Mouse (Mus musculus): ENCODE results near the gene Gstp2. TPM values are rescaled to one million over a fixed set of nuclear protein-coding genes. Genes with fewer than 3 reads are reported as not detected.
"Not testable (repeated sequence)": the region's sequence is repeated elsewhere in the genome, so short reads cannot be mapped to it uniquely, and the experiment has no call there.

The Gstp2 gene
- polyA plus RNA-seq, 1 experiment = 6.7 TPM

DNA sequence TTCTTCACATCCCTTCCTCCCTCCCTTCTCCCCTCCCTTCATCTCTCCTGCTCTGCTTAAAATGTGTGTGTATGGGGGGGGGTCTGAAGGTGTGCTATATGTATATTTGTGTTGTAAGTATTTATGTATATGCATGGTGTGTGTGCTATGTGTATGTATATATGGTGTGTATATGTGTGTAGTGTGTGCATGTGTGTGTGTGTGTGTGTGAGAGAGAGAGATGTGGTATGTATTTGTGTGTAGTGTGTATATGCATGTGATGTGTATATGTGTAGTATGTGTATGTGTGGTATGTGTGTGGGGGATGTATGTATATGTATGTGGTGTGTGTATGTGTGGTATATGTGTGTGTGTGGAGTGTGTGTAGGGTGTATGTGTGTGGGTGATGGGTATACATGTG, 21.1 kb upstream of the Gstp2 start:
- TF ChIP-seq POLR2A (IDR thresholded peaks at IDR 0.05; ENCODE audit: insufficient read length, low read depth) (no peak), USF1 (IDR thresholded peaks at IDR 0.05; ENCODE audit: low read depth) (no peak), POLR2AphosphoS2 (IDR thresholded peaks at IDR 0.05; ENCODE audit: insufficient read length, low read depth) (no peak), SRF (IDR thresholded peaks at IDR 0.05; ENCODE audit: control insufficient read depth, insufficient read length, low read depth) (no peak), MYOG (IDR thresholded peaks at IDR 0.05; ENCODE audit: control insufficient read depth in 1 of 3, insufficient read depth in 1 of 3, insufficient read length in 2 of 3, low read depth in 2 of 3) (no peak), REST (IDR thresholded peaks at IDR 0.05; ENCODE audit: insufficient read depth, insufficient read length) (no peak)
- H3K27me3 ChIP-seq (ENCODE audit: control insufficient read depth, insufficient read depth, insufficient read length) = no peaks in the 10 kb centered on the region
- H3K4me3 ChIP-seq = no peak overlapping the region
- no peaks in the 10 kb centered on the region for H3K79me2 ChIP-seq (ENCODE audit: control insufficient read depth, insufficient read depth)
- H3K36me3 ChIP-seq (ENCODE audit: control insufficient read depth, insufficient read depth) = no peaks in the 10 kb centered on the region
- H3K4me2 ChIP-seq (ENCODE audit: low read depth) = no peak overlapping the region
- no peak overlapping the region for H3ac ChIP-seq (ENCODE audit: control insufficient read depth, insufficient read length)

DNA sequence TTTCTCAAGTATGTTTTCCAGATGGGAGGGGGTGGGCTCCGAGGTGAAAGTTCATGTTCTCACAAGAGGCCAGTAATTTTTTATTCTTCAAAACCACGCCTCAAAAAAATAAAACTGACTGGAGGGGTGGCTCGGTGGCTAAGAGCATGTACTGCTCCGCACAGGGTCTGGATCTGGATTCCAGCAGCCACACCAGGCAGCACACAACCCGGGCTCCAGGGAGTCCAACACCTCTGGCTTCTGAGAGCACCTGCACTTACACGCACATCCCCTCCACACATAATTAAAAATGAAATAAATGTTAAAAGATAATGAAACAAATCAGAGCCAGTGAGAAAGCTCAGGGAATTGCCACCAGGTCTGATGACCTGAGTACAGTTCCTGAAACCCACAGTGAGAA, 20.5 kb upstream of the Gstp2 start:
- TF ChIP-seq POLR2AphosphoS2 (IDR thresholded peaks at IDR 0.05; ENCODE audit: insufficient read length, low read depth) (no peak), TCF12 (IDR thresholded peaks at IDR 0.05; ENCODE audit: insufficient read depth, poor library complexity, severe bottlenecking) (no peak), TCF3 (IDR thresholded peaks at IDR 0.05; ENCODE audit: insufficient read length, low read depth) (no peak), MYOG (IDR thresholded peaks at IDR 0.05; ENCODE audit: control insufficient read depth in 1 of 3, insufficient read depth in 1 of 3, insufficient read length in 2 of 3, low read depth in 2 of 3) (no peak), SRF (IDR thresholded peaks at IDR 0.05; ENCODE audit: control insufficient read depth, insufficient read length, low read depth) (no peak), POLR2A (IDR thresholded peaks at IDR 0.05; ENCODE audit: insufficient read length, low read depth) (no peak), MAX (IDR thresholded peaks at IDR 0.05; ENCODE audit: low read depth) (no peak), USF1 (IDR thresholded peaks at IDR 0.05; ENCODE audit: low read depth) (no peak), E2F4 (IDR thresholded peaks at IDR 0.05; ENCODE audit: insufficient read depth) (no peak), CEBPB (IDR thresholded peaks at IDR 0.05; ENCODE audit: insufficient read depth, poor library complexity, severe bottlenecking) (no peak), MYOD1 (IDR thresholded peaks at IDR 0.05; ENCODE audit: control insufficient read depth in 1 of 3, insufficient read length in 2 of 3, low read depth in 2 of 3) (no peak), REST (IDR thresholded peaks at IDR 0.05; ENCODE audit: insufficient read depth, insufficient read length) (no peak)
- Histone ChIP-seq H3K36me3 (ENCODE audit: control insufficient read depth, insufficient read depth) (no peaks in the 10 kb centered on the region), H3K4me3 (no peak overlapping the region), H3K27me3 (ENCODE audit: control insufficient read depth, insufficient read depth, insufficient read length) (no peaks in the 10 kb centered on the region), H3K4me2 (ENCODE audit: low read depth) (no peak overlapping the region), H3K79me2 (ENCODE audit: control insufficient read depth, insufficient read depth) (no peaks in the 10 kb centered on the region), H3ac (ENCODE audit: control insufficient read depth, insufficient read length) (no peak overlapping the region)

DNA sequence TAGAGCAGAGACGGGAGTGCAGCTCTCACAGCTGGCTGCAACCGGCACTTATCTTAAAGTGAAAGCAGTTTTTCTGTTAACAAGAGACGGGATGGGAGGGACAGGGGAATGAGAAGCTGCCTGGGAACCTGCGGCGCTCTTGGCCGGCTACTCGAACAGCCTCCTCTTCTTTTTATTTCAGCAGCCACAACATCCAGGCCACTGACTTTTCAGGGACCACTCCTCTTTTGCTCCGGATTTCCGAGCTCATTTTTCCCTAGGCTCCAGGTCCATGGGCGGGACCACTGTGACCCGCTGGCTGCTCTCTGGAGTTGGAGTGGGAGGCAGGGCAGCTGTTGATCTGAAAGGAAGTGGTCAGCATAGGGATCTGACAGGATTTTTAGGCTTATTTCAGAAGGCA, 18.7 kb upstream of the Gstp2 start:
- H3K27me3 ChIP-seq (ENCODE audit: control insufficient read depth, insufficient read depth, insufficient read length); H3K4me2 ChIP-seq (ENCODE audit: low read depth); H3K79me2 ChIP-seq (ENCODE audit: control insufficient read depth, insufficient read depth); H3ac ChIP-seq (ENCODE audit: control insufficient read depth, insufficient read length); H3K36me3 ChIP-seq (ENCODE audit: control insufficient read depth, insufficient read depth): not testable (repeated sequence)
- H3K4me3 ChIP-seq = peak overlapping the region; percentile 14

DNA sequence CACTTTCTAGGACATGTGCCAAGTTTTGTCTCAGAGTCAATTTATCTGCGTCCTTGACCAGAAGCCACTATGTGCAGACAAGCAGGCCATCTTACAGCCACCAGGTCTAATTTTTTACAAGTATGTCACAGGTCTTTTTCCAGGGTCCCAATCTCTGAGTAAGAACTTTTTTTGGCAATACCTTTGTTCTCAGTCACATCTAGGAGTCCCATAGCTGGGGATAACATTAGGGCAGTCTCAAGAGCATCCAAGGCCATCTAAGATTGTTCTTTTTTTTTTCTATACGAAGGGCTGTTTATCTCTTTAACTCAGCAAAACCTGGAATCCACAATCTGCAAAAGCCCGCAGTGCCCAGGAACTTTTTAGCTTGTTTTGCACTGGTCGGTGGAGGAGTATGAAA, 17.5 kb upstream of the Gstp2 start:
- H3ac ChIP-seq (ENCODE audit: control insufficient read depth, insufficient read length); H3K36me3 ChIP-seq (ENCODE audit: control insufficient read depth, insufficient read depth): not testable (repeated sequence)
- peak overlapping the region; percentile 75 for H3K4me2 ChIP-seq (ENCODE audit: low read depth)

DNA sequence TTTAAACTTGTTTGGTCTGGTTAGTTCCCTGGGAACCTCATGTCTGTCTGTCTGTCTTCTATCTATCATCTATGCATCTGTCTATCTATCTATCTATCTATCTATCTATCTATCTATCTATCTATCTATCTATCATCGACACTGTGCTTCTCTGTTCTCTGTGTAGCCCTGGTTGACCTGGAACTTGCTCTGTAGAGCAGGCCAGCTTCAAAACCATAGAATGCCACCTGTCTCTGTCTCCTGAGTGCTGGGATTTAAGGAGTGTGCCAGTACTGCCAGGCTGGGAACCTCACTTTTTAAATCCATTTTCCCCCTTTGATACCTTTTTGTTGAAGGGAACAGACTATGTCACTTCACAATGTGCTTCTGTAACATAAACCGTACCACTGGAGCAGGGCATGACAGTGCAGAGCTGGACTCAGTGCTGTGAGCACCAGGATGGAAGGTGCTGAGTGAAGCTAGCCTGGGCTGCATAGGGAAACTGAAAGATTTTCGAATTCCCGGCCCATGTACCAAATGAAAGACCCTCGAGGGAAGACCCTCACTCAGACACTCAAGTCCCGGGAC, 15.2 kb upstream of the Gstp2 start:
- Histone ChIP-seq H3ac (ENCODE audit: control insufficient read depth, insufficient read length) (no peak overlapping the region), H3K4me2 (ENCODE audit: low read depth) (no peak overlapping the region), H3K36me3 (ENCODE audit: control insufficient read depth, insufficient read depth) (no peaks in the 10 kb centered on the region), H3K4me3 (no peak overlapping the region), H3K27me3 (ENCODE audit: control insufficient read depth, insufficient read depth, insufficient read length) (no peaks in the 10 kb centered on the region), H3K79me2 (ENCODE audit: control insufficient read depth, insufficient read depth) (no peaks in the 10 kb centered on the region)
- TF ChIP-seq POLR2AphosphoS2 (IDR thresholded peaks at IDR 0.05; ENCODE audit: insufficient read length, low read depth) (peak; percentile 31), USF1 (IDR thresholded peaks at IDR 0.05; ENCODE audit: low read depth) (no peak)

More for the DNA sequence above, 17.5 kb upstream of the Gstp2 start:
- not testable (repeated sequence) for H3K4me3 ChIP-seq; H3K27me3 ChIP-seq (ENCODE audit: control insufficient read depth, insufficient read depth, insufficient read length); H3K79me2 ChIP-seq (ENCODE audit: control insufficient read depth, insufficient read depth)

DNA sequence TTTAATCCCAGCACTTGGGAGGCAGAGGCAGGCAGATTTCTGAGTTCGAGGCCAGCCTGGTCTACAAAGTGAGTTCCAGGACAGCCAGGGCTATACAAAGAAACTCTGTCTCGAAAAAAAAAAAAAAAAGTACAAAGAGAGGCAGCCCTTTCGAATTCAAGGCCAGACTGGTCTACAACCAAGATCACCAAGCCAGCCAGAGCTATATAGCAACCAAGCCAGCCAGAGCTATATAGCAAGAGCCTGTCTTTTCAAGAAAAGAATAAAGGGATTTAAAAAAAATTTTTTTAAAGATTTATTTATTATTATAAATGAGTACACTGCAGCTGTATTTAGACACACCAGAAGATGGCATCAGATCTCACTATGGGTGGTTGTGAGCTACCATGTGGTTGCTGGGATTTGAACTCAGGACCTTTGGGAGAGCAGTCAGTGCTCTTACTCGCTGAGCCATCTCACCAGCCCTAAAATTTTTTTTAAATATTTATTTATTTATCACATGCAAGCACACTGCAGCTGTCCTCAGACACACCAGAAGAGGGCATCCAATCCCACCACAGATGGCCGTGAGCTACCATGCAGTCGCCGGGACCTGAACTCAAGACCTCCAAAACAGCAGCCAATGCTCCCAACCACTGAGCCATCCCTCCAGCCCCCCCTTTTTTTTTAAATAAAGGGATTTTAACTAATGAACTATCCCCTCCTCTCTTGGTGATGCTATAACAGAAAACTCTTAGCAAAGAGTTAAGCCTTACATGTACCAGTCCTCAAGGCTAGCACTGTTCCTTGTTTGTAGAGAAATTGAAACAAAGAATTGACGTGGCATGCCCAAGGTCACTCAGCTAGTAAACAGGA, 14.4 kb upstream of the Gstp2 start:
- H3K4me2 ChIP-seq (ENCODE audit: low read depth); H3K27me3 ChIP-seq (ENCODE audit: control insufficient read depth, insufficient read depth, insufficient read length); H3ac ChIP-seq (ENCODE audit: control insufficient read depth, insufficient read length): not testable (repeated sequence)

More for the DNA sequence above, 14.4 kb upstream of the Gstp2 start:
- not testable (repeated sequence) for H3K4me3 ChIP-seq; H3K79me2 ChIP-seq (ENCODE audit: control insufficient read depth, insufficient read depth); H3K36me3 ChIP-seq (ENCODE audit: control insufficient read depth, insufficient read depth)

Measured in myocyte (in vitro differentiated cells).